Mouse (Mus musculus) adrenal gland, postnatal 36 days (tissue): ENCODE measurements around the gene 3110021N24Rik. TPM values are rescaled to one million over a fixed set of nuclear protein-coding genes. Genes with fewer than 3 reads are reported as not detected.
A peak's percentile ranks its signal among the peaks of the same experiment; 100 is the strongest.
"Not testable (repeated sequence)": the region's sequence is repeated elsewhere in the genome, so short reads cannot be mapped to it uniquely, and the experiment has no call there.

ENCODE experiments used
- DNase-seq, 2 experiments: peaks; one replicate each; pipeline ENCODE4 v3.0.0; 2021; ENCODE audit warnings: mixed read lengths in 1 of 2
- long read RNA-seq, 2 experiments: library from polyadenylated mRNA; stranded (forward); transcript quantifications; one replicate each; pipeline ENCODE4 v2.0.0; 2021; ENCODE audit warnings: borderline sequencing depth in 2 of 2
- total RNA-seq, 2 experiments: library from RNA; stranded (reverse); gene quantifications; 2 replicates each; pipeline ENCODE4 v1.2.3; 2021

Gene 3110021N24Rik
- total RNA-seq, result under 1 TPM; 0.23 to 0.56 TPM
- long read RNA-seq, experiment 1, partial matches to known transcripts, result 0 of 4 reads
- long read RNA-seq, experiment 1, other reads (novel, unspliced or antisense), result 4 of 4 reads
- long read RNA-seq, experiment 2, result 0 reads

- no peak for DNase-seq
Observed at GRCm38 (mm10) chr4:108719349-108719748, at the start of gene 3110021N24Rik. 3110021N24Rik (plus strand) TSS chr4:108719649.

- DNase-seq, result no peak
Observed at GRCm38 (mm10) chr4:108686156-108686555, 33.3 kb upstream of the 3110021N24Rik start.

GRCm38 (mm10) chr4:108687098-108687497 lies 32.4 kb upstream of the 3110021N24Rik start:
- DNase-seq, result not testable (repeated sequence)

- DNase-seq, result no peak
Observed at GRCm38 (mm10) chr4:108690479-108690878, 29.0 kb upstream of the 3110021N24Rik start.

- no peak for DNase-seq
Observed at GRCm38 (mm10) chr4:108691469-108691868, 28.0 kb upstream of the 3110021N24Rik start.

- peak; percentile 17 to 37 for DNase-seq
Observed at GRCm38 (mm10) chr4:108696934-108697333, 22.5 kb upstream of the 3110021N24Rik start.

GRCm38 (mm10) chr4:108708209-108708608 lies 11.2 kb upstream of the 3110021N24Rik start:
- DNase-seq, result peak; percentile 1

- DNase-seq, result no peak
Observed at GRCm38 (mm10) chr4:108721245-108721784, 1.9 kb downstream of the 3110021N24Rik start.

- no peak for DNase-seq
Observed at GRCm38 (mm10) chr4:108724102-108724501, 4.7 kb downstream of the 3110021N24Rik start.

GRCm38 (mm10) chr4:108730450-108730849 lies 11.0 kb downstream of the 3110021N24Rik start:
- DNase-seq, result no peak

- no peak for DNase-seq
Observed at GRCm38 (mm10) chr4:108731582-108731981, 12.1 kb downstream of the 3110021N24Rik start.

- no peak for DNase-seq
Observed at GRCm38 (mm10) chr4:108746160-108746873, 26.9 kb downstream of the 3110021N24Rik start.

- no peak for DNase-seq
Observed at GRCm38 (mm10) chr4:108759583-108759982, 40.1 kb downstream of the 3110021N24Rik start.

GRCm38 (mm10) chr4:108768527-108768926 lies 49.1 kb downstream of the 3110021N24Rik start:
- DNase-seq, result no peak

- DNase-seq, result no peak
Observed at GRCm38 (mm10) chr4:108779763-108780056, 60.3 kb downstream of the 3110021N24Rik start.

- DNase-seq, result peak; percentile 88 to 94
Observed at GRCm38 (mm10) chr4:108780057-108780863, 60.8 kb downstream of the 3110021N24Rik start, which contains the start of gene Zfyve9. Zfyve9 (minus strand) TSS chr4:108780798.

GRCm38 (mm10) chr4:108780864-108781205 lies 61.4 kb downstream of the 3110021N24Rik start:
- no peak for DNase-seq

- no peak for DNase-seq
Observed at GRCm38 (mm10) chr4:108781596-108781995, 62.1 kb downstream of the 3110021N24Rik start.

GRCm38 (mm10) chr4:108782421-108783085 lies 63.1 kb downstream of the 3110021N24Rik start:
- peak in 1 of 2 experiments; percentile 49 for DNase-seq

GRCm38 (mm10) chr4:108789258-108789936 lies 69.9 kb downstream of the 3110021N24Rik start:
- DNase-seq, result no peak

- no peak for DNase-seq
Observed at GRCm38 (mm10) chr4:108790507-108790906, 71.1 kb downstream of the 3110021N24Rik start.

GRCm38 (mm10) chr4:108793941-108794340 lies 74.5 kb downstream of the 3110021N24Rik start:
- DNase-seq, result no peak
